Comparison of ENCODE assay signal across 19 mouse cellular contexts in the genomic region with DNA sequence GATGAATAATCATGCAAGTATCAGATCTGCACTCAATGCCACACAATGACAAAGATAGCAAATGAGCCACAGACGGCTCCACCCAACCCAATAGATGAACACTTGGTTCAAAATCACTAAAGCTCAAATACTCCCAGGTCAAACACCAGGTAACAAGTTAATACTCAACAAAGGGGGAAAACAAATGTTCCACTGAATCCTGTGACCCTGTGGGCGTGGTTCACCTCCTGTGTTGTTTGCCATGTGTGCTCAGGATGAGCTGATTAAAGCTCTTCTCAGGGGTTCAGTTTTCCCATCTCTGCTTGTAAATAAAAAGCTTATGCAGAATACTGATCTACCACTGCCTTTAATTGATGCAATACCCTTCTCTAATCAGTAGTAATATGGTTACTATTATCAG. TPM values are rescaled to one million over a fixed set of nuclear protein-coding genes. Genes with fewer than 3 reads are reported as not detected.
"Had no signal": no experiment of that assay in that cellular context is flagged by ENCODE, and none has a peak within 500 bp of the region (broad histone marks: within the 10 kb centered on the region; RNA-seq: fewer than 3 reads in every experiment).

No protein-coding gene starts in this region.

- H3K36me3 ChIP-seq: liver, embryonic 13.5 days; lung, embryonic 15.5 days; midbrain, embryonic 13.5 days; midbrain, embryonic 15.5 days; neural tube, embryonic 12.5 days; stomach, embryonic 15.5 days had no signal

- H3K4me1 ChIP-seq: lung, embryonic 15.5 days; midbrain, embryonic 13.5 days; midbrain, embryonic 15.5 days; neural tube, embryonic 12.5 days; stomach, embryonic 15.5 days had no signal

- H3K9ac ChIP-seq: liver, embryonic 13.5 days; lung, embryonic 15.5 days; midbrain, embryonic 13.5 days; midbrain, embryonic 15.5 days; neural tube, embryonic 12.5 days; stomach, embryonic 15.5 days had no signal

- H3K27me3 ChIP-seq: liver, embryonic 13.5 days; lung, embryonic 15.5 days; midbrain, embryonic 13.5 days; midbrain, embryonic 15.5 days; neural tube, embryonic 12.5 days; stomach, embryonic 15.5 days had no signal

- H3K9me3 ChIP-seq: liver, embryonic 13.5 days; lung, embryonic 15.5 days; megakaryocyte, embryonic 14.5 days; midbrain, embryonic 13.5 days; midbrain, embryonic 15.5 days; neural tube, embryonic 12.5 days; stomach, embryonic 15.5 days had no signal

- ATAC-seq: lung, postnatal 0 days; midbrain, embryonic 13.5 days; midbrain, embryonic 15.5 days had no signal

- H3K4me2 ChIP-seq: liver, embryonic 13.5 days; lung, embryonic 15.5 days; midbrain, embryonic 11.5 days; midbrain, embryonic 13.5 days; midbrain, embryonic 15.5 days; neural tube, embryonic 12.5 days; stomach, embryonic 15.5 days had no signal

- H3K27ac ChIP-seq: liver, embryonic 13.5 days; lung, embryonic 15.5 days; macrophage; midbrain, embryonic 13.5 days; midbrain, embryonic 15.5 days; neural tube, embryonic 12.5 days; stomach, embryonic 15.5 days; stomach, postnatal 0 days had no signal

- H3K4me3 ChIP-seq: liver, embryonic 13.5 days; lung, embryonic 15.5 days; megakaryocyte, embryonic 14.5 days; midbrain, embryonic 13.5 days; midbrain, embryonic 15.5 days; neural tube, embryonic 12.5 days; stomach, embryonic 15.5 days had no signal

- DNase-seq: liver, embryonic 13.5 days; lung, adult 2 months; lung, postnatal 14 days; lung, postnatal 36 days; right cerebral cortex, postnatal 14 days; thymus, adult 2 months; thymus, postnatal 25 days had no signal

RNA-seq across cellular contexts. Expression of gene Il1rn, which starts 14.5 kb away (rescaled TPM):
- polyA plus RNA-seq: midbrain, embryonic 15.5 days; neural tube, embryonic 14.5 days; testis, adult 2 months had no signal
